Mouse (Mus musculus) C2C12 (cell line): ENCODE measurements around the gene Rnaseh2a. TPM values are rescaled to one million over a fixed set of nuclear protein-coding genes. Genes with fewer than 3 reads are reported as not detected.

Experiments used
- H3K27me3 ChIP-seq: one replicate; pipeline ENCODE4 v1.6.1; 2011; ENCODE audit not compliant: control insufficient read depth, insufficient read depth, insufficient read length
- H3K36me3 ChIP-seq: one replicate; pipeline ENCODE4 v1.6.1; 2011; ENCODE audit not compliant: control insufficient read depth, insufficient read depth
- H3K4me3 ChIP-seq: one replicate; pipeline ENCODE4 v1.5.1; 2011; ENCODE audit warnings: mild to moderate bottlenecking, control low read depth; ENCODE audit not compliant: poor library complexity, insufficient read depth, severe bottlenecking
- H3K79me2 ChIP-seq: one replicate; pipeline ENCODE4 v1.6.1; 2011; ENCODE audit not compliant: control insufficient read depth, insufficient read depth
- H3K79me3 ChIP-seq: one replicate; pipeline ENCODE4 v1.6.1; 2011; ENCODE audit warnings: low read depth, control low read depth
- H3ac ChIP-seq: one replicate; pipeline ENCODE3; 2011; ENCODE audit warnings: low read depth; ENCODE audit not compliant: control insufficient read depth, insufficient read length
- CEBPB ChIP-seq: IDR thresholded peaks from one replicate; pipeline ENCODE4 v1.6.1; 2011; ENCODE audit warnings: low read depth, mild to moderate bottlenecking, control low read depth, moderate library complexity
- CTCF ChIP-seq: IDR thresholded peaks from one replicate; pipeline ENCODE4 v1.5.1; 2011; ENCODE audit not compliant: control insufficient read depth, insufficient read depth, insufficient read length
- FOSL1 ChIP-seq: IDR thresholded peaks from one replicate; pipeline ENCODE4 v1.8.0; 2011; ENCODE audit warnings: mild to moderate bottlenecking, low read length; ENCODE audit not compliant: poor library complexity, insufficient read depth, severe bottlenecking
- MAX ChIP-seq: IDR thresholded peaks from one replicate; pipeline ENCODE4 v1.6.1; 2011; ENCODE audit warnings: mild to moderate bottlenecking, control low read depth
- MYOD1 ChIP-seq: IDR thresholded peaks from one replicate; pipeline ENCODE4 v1.6.1; 2011; ENCODE audit warnings: low read depth; ENCODE audit not compliant: control insufficient read depth, insufficient read length
- MYOG ChIP-seq: IDR thresholded peaks from one replicate; pipeline ENCODE4 v1.6.1; 2011; ENCODE audit not compliant: control insufficient read depth, insufficient read length; ENCODE audit errors: extremely low read depth
- USF1 ChIP-seq: IDR thresholded peaks from one replicate; pipeline ENCODE4 v1.6.1; 2011; ENCODE audit warnings: low read depth, mild to moderate bottlenecking, control low read depth, moderate library complexity
- polyA plus RNA-seq: library from polyadenylated mRNA; unstranded; fragments of >200 nt; fragmentation: generic; extraction: Trizol; gene quantifications from one replicate; pipeline ENCODE4 v1.2.1, GENCODE M21; 2012; ENCODE audit warnings: missing spikeins

Rnaseh2a gene
- polyA plus RNA-seq, 1 experiment, result 145 TPM

DNA sequence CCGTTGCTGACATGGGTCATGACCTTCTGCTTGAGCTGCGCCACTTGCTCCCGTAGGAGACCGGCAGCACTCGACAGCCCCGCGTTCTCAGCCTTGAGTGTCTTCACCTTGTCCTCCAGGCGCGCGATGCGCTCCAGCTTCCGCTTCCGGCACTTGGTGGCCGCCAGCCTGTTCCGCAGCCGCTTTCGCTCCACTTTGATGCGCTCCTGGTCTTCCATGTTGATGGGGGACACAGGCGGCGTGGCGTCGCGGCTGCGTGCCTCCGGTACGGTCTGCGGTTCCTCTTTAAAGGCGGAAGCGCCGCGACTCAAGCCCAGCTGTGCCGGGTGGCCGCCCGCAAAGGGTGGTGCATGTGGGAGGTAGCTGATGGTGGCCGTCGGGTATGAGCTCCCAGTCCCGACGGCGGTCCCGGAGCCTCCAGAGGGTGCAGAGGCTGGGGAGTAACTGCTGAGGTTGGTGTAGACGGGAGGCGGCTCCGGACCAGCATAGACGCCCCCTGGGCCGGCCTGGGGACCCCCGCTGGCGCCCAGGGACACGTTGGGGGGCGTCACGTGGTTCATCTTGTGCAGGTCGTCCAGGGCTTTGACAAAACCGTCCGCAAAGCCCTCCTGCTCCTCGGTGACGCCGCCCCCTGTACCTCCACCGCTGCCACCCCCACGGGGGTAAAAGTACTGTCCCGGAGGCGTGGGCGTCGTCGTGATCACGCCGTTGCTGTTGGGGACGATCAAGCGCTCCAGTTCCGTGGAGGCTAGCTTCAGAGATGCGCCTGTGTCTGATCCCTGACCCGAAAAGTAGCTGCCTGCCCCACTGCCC is 8.1 kb upstream of the Rnaseh2a start:
- no peaks in the 10 kb centered on the region for H3K27me3 ChIP-seq
- peaks cover 37% of the 10 kb centered on the region for H3K79me2 ChIP-seq
- H3K36me3 ChIP-seq, result peaks cover 10% of the 10 kb centered on the region
- peak; percentile 30 for TF ChIP-seq USF1
- TF ChIP-seq CEBPB, result no peak
- peaks cover 17% of the 10 kb centered on the region for H3K79me3 ChIP-seq
- peak overlapping the region; percentile 80 for H3ac ChIP-seq
- H3K4me3 ChIP-seq, result peak overlapping the region; percentile 84

DNA sequence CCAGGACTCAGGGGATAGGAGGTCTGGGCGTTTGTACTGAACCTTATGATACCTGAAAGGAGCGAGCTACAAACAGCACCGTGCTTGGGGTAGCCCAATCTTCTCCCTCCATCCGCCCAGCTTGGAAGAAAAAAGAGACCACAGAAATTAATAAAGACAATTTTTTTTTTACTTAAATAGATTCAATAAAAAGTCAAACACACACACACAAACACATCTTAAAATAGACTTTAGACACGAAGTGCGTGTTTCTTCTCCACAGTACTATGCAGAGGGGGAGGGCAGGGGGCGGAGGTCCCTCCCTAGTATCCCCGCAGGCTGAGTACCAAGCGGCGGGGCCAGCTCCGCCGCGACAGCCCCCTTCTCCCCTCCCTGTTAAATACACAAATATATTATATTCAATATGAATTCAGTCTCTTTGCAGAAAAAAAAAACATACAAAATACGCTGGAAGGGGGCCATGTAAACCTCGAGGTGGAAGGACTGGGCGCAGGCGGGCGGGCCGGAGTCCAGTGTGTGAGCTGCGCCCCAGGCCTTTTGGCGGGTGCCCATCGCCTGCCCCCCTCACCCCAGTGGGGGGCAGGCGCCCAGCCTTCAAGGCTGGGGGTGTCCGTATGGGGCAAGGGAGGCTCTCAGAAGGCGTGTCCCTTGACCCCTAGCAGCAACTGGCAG is 7.3 kb upstream of the Rnaseh2a start:
- peaks cover 17% of the 10 kb centered on the region for H3K79me3 ChIP-seq
- peaks cover 16% of the 10 kb centered on the region for H3K36me3 ChIP-seq
- H3K27me3 ChIP-seq, result no peaks in the 10 kb centered on the region
- no peak for TF ChIP-seq MYOD1
- peak overlapping the region; percentile 84 for H3K4me3 ChIP-seq
- H3ac ChIP-seq, result peak overlapping the region; percentile 80
- H3K79me2 ChIP-seq, result peaks cover 37% of the 10 kb centered on the region

DNA sequence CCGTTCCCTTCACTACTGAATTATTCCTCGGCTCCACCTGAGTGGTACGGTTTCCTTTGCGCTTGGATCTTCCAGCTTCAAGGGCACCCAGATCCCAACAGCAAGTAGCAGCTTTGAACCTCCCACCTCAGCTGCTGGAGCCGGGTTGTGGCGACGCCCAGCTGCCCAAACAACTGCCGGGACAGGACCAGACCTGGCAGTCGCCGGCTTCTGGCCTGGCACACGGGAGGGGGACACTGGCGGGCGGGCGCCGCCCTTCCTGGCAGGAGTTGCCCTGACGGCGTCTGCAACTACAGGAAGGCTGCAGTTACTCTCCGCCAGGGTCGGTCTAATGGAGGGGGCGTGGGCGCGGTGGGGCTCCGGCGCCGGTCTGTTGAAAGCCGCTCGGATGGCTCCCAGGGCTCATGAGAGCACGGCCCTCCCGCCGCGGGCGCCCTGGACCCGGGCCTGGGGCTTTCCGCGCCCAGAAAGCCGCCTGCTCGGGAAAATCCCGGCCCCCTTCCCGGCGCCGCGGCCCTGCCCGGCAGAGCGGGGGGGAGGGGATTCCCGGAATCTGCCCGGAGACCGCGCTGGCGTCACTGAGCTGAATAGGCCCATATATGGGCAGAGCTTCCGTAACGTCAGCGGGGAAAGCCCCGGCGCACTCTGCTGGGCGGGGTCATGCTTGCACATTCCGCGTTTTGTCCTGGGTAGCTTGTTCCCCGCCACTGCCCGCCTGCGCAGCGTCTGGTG is 6.6 kb upstream of the Rnaseh2a start:
- Histone ChIP-seq H3ac (peak overlapping the region; percentile 77), H3K27me3 (no peaks in the 10 kb centered on the region), H3K4me3 (peak overlapping the region; percentile 84), H3K36me3 (peaks cover 23% of the 10 kb centered on the region), H3K79me3 (peaks cover 17% of the 10 kb centered on the region), H3K79me2 (peaks cover 41% of the 10 kb centered on the region)
- TF ChIP-seq CTCF (peak; percentile 9), MYOG (no peak)

DNA sequence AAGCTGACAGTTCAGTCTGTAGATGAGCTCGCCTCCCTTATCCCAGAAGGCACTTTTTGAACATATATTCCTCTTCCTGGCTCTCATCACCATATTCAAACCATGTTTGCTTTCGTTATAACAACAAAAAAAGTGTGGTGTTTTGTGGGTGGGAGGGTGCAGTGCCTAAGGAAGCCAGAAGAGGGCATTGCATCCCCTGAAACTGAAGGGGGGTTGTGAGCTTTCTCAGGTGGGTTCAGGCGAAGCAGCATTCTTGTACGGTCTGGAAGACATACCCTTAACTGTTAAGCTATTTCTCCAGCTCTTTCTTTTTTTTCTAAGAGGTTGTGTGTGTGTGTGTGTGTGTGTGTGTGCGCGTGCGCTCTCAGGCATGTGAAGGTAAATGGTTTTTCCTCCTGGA is 5.9 kb upstream of the Rnaseh2a start:
- no peak for TF ChIP-seq MYOD1
- TF ChIP-seq CTCF, result peak; percentile 60
- Histone ChIP-seq H3ac (no peak overlapping the region), H3K79me3 (peaks cover 23% of the 10 kb centered on the region), H3K36me3 (peaks cover 30% of the 10 kb centered on the region), H3K27me3 (no peaks in the 10 kb centered on the region), H3K4me3 (no peak overlapping the region), H3K79me2 (peaks cover 49% of the 10 kb centered on the region)

DNA sequence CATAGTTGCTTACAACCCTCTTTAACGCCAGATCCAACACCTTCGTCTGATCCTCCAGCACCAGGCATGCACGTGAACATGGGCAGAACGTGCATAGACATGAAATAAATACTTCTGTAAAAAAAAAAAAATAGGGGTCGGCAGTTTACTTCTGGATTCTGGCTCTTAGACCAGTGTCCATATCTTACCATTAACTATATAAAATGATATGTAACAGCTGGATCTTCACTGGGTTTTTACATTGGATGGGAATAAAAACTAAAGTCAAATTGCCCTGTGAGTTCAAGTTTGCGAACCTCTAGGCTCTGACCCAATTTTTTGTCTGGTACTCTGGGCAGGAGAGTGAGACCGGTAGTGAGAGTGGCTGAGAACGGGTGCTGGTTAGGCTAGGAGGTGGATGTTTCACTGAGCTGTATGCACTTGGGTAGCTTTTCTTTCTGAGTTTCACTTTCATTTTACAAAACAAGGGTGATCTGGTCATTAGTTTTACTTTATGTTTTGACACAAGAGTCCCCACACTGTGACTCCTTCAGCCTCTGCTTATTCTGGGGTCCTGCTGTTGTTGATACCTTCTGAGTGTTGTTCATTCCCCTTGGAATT is 5.1 kb upstream of the Rnaseh2a start:
- Histone ChIP-seq H3K27me3 (no peaks in the 10 kb centered on the region), H3ac (peak overlapping the region; percentile 8), H3K79me2 (peaks cover 57% of the 10 kb centered on the region), H3K4me3 (no peak overlapping the region), H3K79me3 (peaks cover 31% of the 10 kb centered on the region), H3K36me3 (peaks cover 30% of the 10 kb centered on the region)
- no peak for TF ChIP-seq USF1
- no peak for TF ChIP-seq CTCF
- no peak for TF ChIP-seq MYOG

DNA sequence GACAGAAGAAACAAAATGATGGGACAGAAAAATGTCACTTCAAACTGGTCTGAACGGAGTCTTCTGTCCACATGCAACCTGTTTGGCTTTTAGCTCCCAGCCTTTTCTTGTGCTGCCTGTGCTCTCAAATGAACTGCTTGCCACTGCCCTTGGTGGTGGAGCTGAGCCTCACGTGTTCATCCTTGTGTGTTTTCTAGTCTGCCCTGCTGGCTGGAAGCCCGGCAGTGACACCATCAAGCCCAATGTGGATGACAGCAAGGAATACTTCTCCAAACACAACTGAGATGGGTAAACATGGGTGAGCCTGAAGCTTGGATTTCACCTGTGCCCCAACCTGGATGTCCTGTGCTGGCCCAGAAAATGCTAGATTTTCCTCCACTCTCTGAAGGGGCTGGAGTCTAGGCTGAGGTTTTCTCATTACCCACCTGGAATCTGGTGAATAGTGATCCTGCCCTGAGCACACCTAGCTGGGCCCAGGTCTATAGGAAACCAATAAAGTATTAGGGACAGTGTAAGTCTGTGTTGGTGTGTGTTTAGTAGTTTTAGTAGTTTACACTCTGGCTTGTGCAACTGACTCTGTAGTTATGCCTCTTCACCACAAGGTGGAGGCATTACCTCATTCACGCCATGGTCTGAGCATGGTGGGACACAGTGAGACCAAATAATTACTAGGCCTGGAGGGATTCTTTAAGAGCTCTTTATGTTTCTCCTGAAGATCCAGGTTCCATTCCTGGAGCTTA is 4.4 kb upstream of the Rnaseh2a start:
- Histone ChIP-seq H3K4me3 (no peak overlapping the region), H3ac (no peak overlapping the region), H3K79me2 (peaks cover 62% of the 10 kb centered on the region), H3K36me3 (peaks cover 30% of the 10 kb centered on the region), H3K27me3 (no peaks in the 10 kb centered on the region), H3K79me3 (peaks cover 31% of the 10 kb centered on the region)
- no peak for TF ChIP-seq CEBPB
- no peak for TF ChIP-seq CTCF
- no peak for TF ChIP-seq MYOG
- TF ChIP-seq FOSL1, result no peak
- no peak for TF ChIP-seq USF1
- no peak for TF ChIP-seq MAX
- TF ChIP-seq MYOD1, result no peak
